Mouse (Mus musculus) small intestine, adult 2 months (tissue): ENCODE results near the gene Dnajb8.

Experiments used
- CTCF ChIP-seq: fragments of 200-500 bp; IDR thresholded peaks from 2 replicates; pipeline ENCODE4 v1.5.1; 2012; ENCODE audit warnings: low read depth, mild to moderate bottlenecking, control low read depth, inconsistent platforms, low read length, moderate library complexity, mixed read lengths; ENCODE audit not compliant: insufficient replicate concordance, insufficient read length; ENCODE audit errors: extremely low read depth
- POLR2A ChIP-seq: fragments of 200-500 bp; IDR thresholded peaks from 2 replicates; pipeline ENCODE4 v1.6.1; 2012; ENCODE audit warnings: low read depth, mild to moderate bottlenecking, control low read depth, inconsistent platforms, low read length, moderate library complexity

GRCm38 (mm10) chr6:88203791-88204405 lies 18.2 kb upstream of the Dnajb8 start:
- TF ChIP-seq CTCF = no peak
- no peak for TF ChIP-seq POLR2A
